Mouse (Mus musculus) liver, adult 2 months (tissue): Measurements from ENCODE around the gene Fshr. TPM values are rescaled to one million over a fixed set of nuclear protein-coding genes. Genes with fewer than 3 reads are reported as not detected.

ENCODE experiments used
- DNase-seq: peaks from one replicate; pipeline ENCODE4 v3.0.0-alpha.2; 2011; ENCODE audit warnings: low read depth, low spot score; ENCODE audit errors: extremely low read depth
- H3K27ac ChIP-seq: fragments of 200-500 bp; replicated peaks from 2 replicates; pipeline ENCODE4 v1.5.1; 2012; ENCODE audit warnings: low read depth, mild to moderate bottlenecking, control low read depth, inconsistent platforms, low read length; ENCODE audit not compliant: insufficient read depth
- H3K27me3 ChIP-seq: fragments of 200-500 bp; 2 replicates; pipeline ENCODE4 v1.6.1; 2012; ENCODE audit warnings: mild to moderate bottlenecking, moderate library complexity, low read length, inconsistent platforms; ENCODE audit not compliant: control insufficient read depth, insufficient read depth
- H3K36me3 ChIP-seq: fragments of 200-500 bp; 2 replicates; pipeline ENCODE4 v1.6.1; 2012; ENCODE audit warnings: low read length, inconsistent platforms; ENCODE audit not compliant: control insufficient read depth, insufficient read depth
- H3K4me1 ChIP-seq: fragments of 200-500 bp; 2 replicates; pipeline ENCODE4 v1.6.1; 2011; ENCODE audit warnings: low read length; ENCODE audit not compliant: control insufficient read depth, insufficient read depth
- H3K4me3 ChIP-seq: fragments of 200-500 bp; 2 replicates; pipeline ENCODE4 v1.5.1; 2011; ENCODE audit warnings: low read depth, mild to moderate bottlenecking, control low read depth, low read length, moderate library complexity; ENCODE audit not compliant: insufficient read depth
- H3K79me2 ChIP-seq: fragments of 200-500 bp; 2 replicates; pipeline ENCODE4 v1.6.1; 2012; ENCODE audit warnings: inconsistent platforms, mild to moderate bottlenecking, low read length, moderate library complexity; ENCODE audit not compliant: control insufficient read depth, insufficient read depth
- H3K9ac ChIP-seq: fragments of 200-500 bp; 2 replicates; pipeline ENCODE4 v1.6.1; 2012; ENCODE audit warnings: low read depth, mild to moderate bottlenecking, control low read depth, inconsistent platforms, low read length
- CTCF ChIP-seq: fragments of 200-500 bp; IDR thresholded peaks from 2 replicates; pipeline ENCODE4 v1.5.1; 2011; ENCODE audit warnings: low read depth, low read length, control low read depth
- POLR2A ChIP-seq: fragments of 200-500 bp; IDR thresholded peaks from 2 replicates; pipeline ENCODE4 v1.6.1; 2011; ENCODE audit warnings: low read length, control low read depth; ENCODE audit not compliant: insufficient read depth; ENCODE audit errors: extremely low read depth
- WGBS: fragments of 180-500 bp; shearing (Covaris S2); methylation state at CpG from one replicate; pipeline ENCODE4 v1.1.7; 2018; 5-methylcytosine and 5-hydroxymethylcytosine counted together
- polyA plus RNA-seq: library from polyadenylated mRNA; depleted of rRNA; stranded (reverse); fragments of >200 nt; gene quantifications from 2 replicates; pipeline ENCODE4 v1.2.3, GENCODE M21; 2012
- total RNA-seq: library from RNA; depleted of rRNA; stranded (reverse); fragments of >200 nt; gene quantifications from 2 replicates; pipeline ENCODE4 v1.2.3, GENCODE M21; 2014

Fshr gene
- total and polyA plus RNA-seq, 2 experiments, result not detected

- no peaks in the 10 kb centered on the region for H3K36me3 ChIP-seq
- 74% methylated on average over 2 of the region's 2 CpGs for WGBS
- H3K4me1 ChIP-seq, result no peaks in the 10 kb centered on the region
- TF ChIP-seq CTCF (no peak), POLR2A (no peak)
- H3K4me3 ChIP-seq, result no peak overlapping the region
- no peak for DNase-seq
- H3K27me3 ChIP-seq, result no peaks in the 10 kb centered on the region
- no peak overlapping the region for H3K9ac ChIP-seq
- no peaks in the 10 kb centered on the region for H3K79me2 ChIP-seq
- no peak overlapping the region for H3K27ac ChIP-seq
These were observed 167.5 kb downstream of the Fshr start for GRCm38 (mm10) chr17:89032981-89033380.

- Histone ChIP-seq H3K27ac (no peak overlapping the region), H3K36me3 (no peaks in the 10 kb centered on the region), H3K4me3 (no peak overlapping the region), H3K9ac (no peak overlapping the region), H3K27me3 (no peaks in the 10 kb centered on the region), H3K4me1 (no peaks in the 10 kb centered on the region), H3K79me2 (no peaks in the 10 kb centered on the region)
- TF ChIP-seq CTCF, result no peak
- TF ChIP-seq POLR2A, result no peak
- DNase-seq, result no peak
- 83% methylated on average over 2 of the region's 2 CpGs for WGBS
These were observed 181.0 kb downstream of the Fshr start for GRCm38 (mm10) chr17:89019518-89019917.

DNA sequence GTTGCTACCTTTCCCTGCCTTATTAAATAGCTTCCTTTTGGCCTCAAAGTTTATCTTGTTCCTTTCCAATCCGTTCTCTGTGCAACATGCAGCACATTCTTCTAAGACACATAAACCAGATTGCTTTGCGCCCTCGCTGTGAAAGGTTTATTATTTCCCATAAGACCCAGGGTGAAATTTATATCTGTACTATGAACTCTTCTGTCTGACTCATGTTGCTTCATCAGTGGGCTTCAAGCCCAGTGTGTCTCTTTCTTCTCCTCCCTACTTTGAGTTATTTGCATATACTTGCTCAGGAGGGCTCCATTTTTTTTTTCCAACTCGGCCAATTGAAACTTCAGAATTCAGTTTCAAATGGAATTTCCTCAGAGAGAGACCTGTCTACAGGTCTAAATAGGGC, 183.5 kb downstream of the Fshr start:
- H3K4me3 ChIP-seq, result no peak overlapping the region

GRCm38 (mm10) chr17:89013691-89014090, 186.8 kb downstream of the Fshr start:
- Histone ChIP-seq H3K9ac (no peak overlapping the region), H3K36me3 (no peaks in the 10 kb centered on the region), H3K4me1 (no peaks in the 10 kb centered on the region), H3K27ac (no peak overlapping the region), H3K27me3 (no peaks in the 10 kb centered on the region), H3K4me3 (no peak overlapping the region), H3K79me2 (no peaks in the 10 kb centered on the region)
- TF ChIP-seq POLR2A, result no peak
- no peak for TF ChIP-seq CTCF
- DNase-seq, result no peak

More for the DNA sequence above, 183.5 kb downstream of the Fshr start:
- Histone ChIP-seq H3K9ac (no peak overlapping the region), H3K36me3 (no peaks in the 10 kb centered on the region), H3K4me1 (no peaks in the 10 kb centered on the region), H3K79me2 (no peaks in the 10 kb centered on the region), H3K27me3 (no peaks in the 10 kb centered on the region), H3K27ac (no peak overlapping the region)
- 72% methylated on average over 4 of the region's 4 CpGs for WGBS
- TF ChIP-seq POLR2A (no peak), CTCF (no peak)
- DNase-seq, result no peak

DNA sequence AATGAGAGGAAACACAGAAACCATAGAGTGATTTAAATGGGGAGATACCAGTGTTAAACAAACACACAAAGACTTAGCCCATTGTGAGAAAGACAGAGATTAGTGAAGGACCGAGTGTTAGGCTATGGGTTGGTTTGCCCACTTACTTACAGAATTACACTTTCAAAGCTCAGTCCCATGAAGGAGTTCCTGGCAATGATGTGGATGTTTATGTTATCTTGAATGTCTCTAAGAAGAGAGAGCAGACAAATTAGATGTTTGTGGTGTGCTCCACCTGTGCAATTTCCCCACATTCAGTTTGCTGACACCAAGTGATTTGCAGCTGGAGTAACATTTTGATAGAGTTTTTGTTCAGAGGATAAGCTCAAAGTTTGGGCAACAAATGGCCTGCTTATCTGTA, 191.4 kb downstream of the Fshr start:
- Histone ChIP-seq H3K9ac (no peak overlapping the region), H3K79me2 (no peaks in the 10 kb centered on the region), H3K36me3 (no peaks in the 10 kb centered on the region), H3K27ac (no peak overlapping the region), H3K4me3 (no peak overlapping the region), H3K4me1 (no peaks in the 10 kb centered on the region), H3K27me3 (no peaks in the 10 kb centered on the region)
- no peak for TF ChIP-seq POLR2A
- no peak for TF ChIP-seq CTCF
- no peak for DNase-seq
- 51% methylated on average over 1 of the region's 1 CpGs for WGBS

GRCm38 (mm10) chr17:89008680-89009079, 191.8 kb downstream of the Fshr start:
- no peak overlapping the region for H3K4me3 ChIP-seq
- no peak for TF ChIP-seq POLR2A
- no peak for TF ChIP-seq CTCF

More at GRCm38 (mm10) chr17:89008680-89009079, 191.8 kb downstream of the Fshr start:
- no peak overlapping the region for H3K9ac ChIP-seq
- no peaks in the 10 kb centered on the region for H3K4me1 ChIP-seq
- DNase-seq, result no peak
- H3K36me3 ChIP-seq, result no peaks in the 10 kb centered on the region
- H3K27me3 ChIP-seq, result no peaks in the 10 kb centered on the region
- H3K27ac ChIP-seq, result no peak overlapping the region
- WGBS, result 79% methylated on average over 7 of the region's 7 CpGs
- H3K79me2 ChIP-seq, result no peaks in the 10 kb centered on the region
